Mouse (Mus musculus) hindbrain, embryonic 11.5 days (tissue): ENCODE data around the gene Gfod1. TPM values are rescaled to one million over a fixed set of nuclear protein-coding genes. Genes with fewer than 3 reads are reported as not detected.

Source experiments
- ATAC-seq: fragments of 200-750 bp; cut with Nextera tagmentation; 2 replicates; pipeline ENCODE4 v1.8.0; 2017; ENCODE audit warnings: mild to moderate bottlenecking, moderate TSS enrichment, moderate library complexity; ENCODE audit not compliant: low FRiP score
- DNase-seq: peaks from one replicate; pipeline ENCODE4 v3.0.0-alpha.2; 2015; ENCODE audit warnings: low spot score
- H3K27ac ChIP-seq: fragments of 300-500 bp; sonication (generic); 2 replicates; pipeline ENCODE4 v1.5.1; 2014; ENCODE audit warnings: mild to moderate bottlenecking, low read depth, low read length
- H3K27me3 ChIP-seq: fragments of 300-500 bp; sonication (generic); 2 replicates; pipeline ENCODE4 v1.6.1; 2014; ENCODE audit warnings: mild to moderate bottlenecking, low read length, moderate library complexity, mixed read lengths; ENCODE audit not compliant: control insufficient read depth, insufficient read depth
- H3K36me3 ChIP-seq: fragments of 300-500 bp; sonication (generic); 2 replicates; pipeline ENCODE4 v1.6.1; 2014; ENCODE audit warnings: mild to moderate bottlenecking, low read length, moderate library complexity, mixed read lengths; ENCODE audit not compliant: control insufficient read depth, insufficient read depth
- H3K4me1 ChIP-seq: fragments of 300-500 bp; sonication (generic); replicated peaks from 2 replicates; pipeline ENCODE4 v1.6.1; 2014; ENCODE audit warnings: low read length, mixed read lengths; ENCODE audit not compliant: control insufficient read depth, insufficient read depth
- H3K4me2 ChIP-seq: fragments of 300-500 bp; sonication (generic); replicated peaks from 2 replicates; pipeline ENCODE4 v1.6.1; 2014; ENCODE audit warnings: mild to moderate bottlenecking, low read depth, low read length
- H3K4me3 ChIP-seq: fragments of 300-500 bp; sonication (generic); 2 replicates; pipeline ENCODE4 v1.5.1; 2014; ENCODE audit warnings: low read depth, low read length
- H3K9ac ChIP-seq: fragments of 300-500 bp; sonication (generic); 2 replicates; pipeline ENCODE4 v1.6.1; 2014; ENCODE audit warnings: low read depth, low read length
- H3K9me3 ChIP-seq: fragments of 300-500 bp; sonication (generic); 2 replicates; pipeline ENCODE4 v1.6.1; 2016; ENCODE audit warnings: low read length; ENCODE audit not compliant: control insufficient read depth
- WGBS: fragments of 180-500 bp; shearing (Covaris S2); extraction: QIAGEN DNeasy Blood & Tissue Kit; methylation state at CpG from one replicate; pipeline ENCODE4 v1.1.7; 2014; 5-methylcytosine and 5-hydroxymethylcytosine counted together
- polyA plus RNA-seq: library from polyadenylated mRNA; unstranded; fragments of >200 nt; fragmentation: Nextera tagmentation; extraction: Ambion mirVana; gene quantifications from 2 replicates; pipeline ENCODE4 v1.2.1, GENCODE M21; 2014

The Gfod1 gene
- polyA plus RNA-seq, 1 experiment from 2014 or later = 0.77 TPM

DNA sequence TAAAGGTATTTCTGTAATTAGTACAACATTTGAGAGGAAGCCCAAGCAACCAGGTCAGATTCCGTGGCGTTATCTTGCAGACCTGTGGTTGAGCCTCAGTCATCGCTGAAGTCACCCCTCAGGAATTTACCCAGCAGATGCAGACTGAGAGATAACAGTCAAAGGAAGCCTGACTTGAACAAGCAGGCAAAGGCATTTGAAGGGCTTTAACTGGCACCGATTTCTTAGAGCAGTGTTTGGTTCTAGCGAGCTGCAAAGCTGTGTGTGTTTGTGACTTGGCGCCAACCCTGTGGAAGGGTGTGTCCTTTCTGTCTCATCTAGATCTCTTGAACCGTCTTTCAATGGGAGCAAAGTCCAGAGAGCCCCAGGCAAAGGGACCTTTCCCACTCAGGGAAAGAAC is 110.7 kb downstream of the Gfod1 start:
- Histone ChIP-seq H3K4me2 (no peak overlapping the region), H3K36me3 (no peaks in the 10 kb centered on the region), H3K27me3 (no peaks in the 10 kb centered on the region), H3K9me3 (no peaks in the 10 kb centered on the region), H3K9ac (no peak overlapping the region), H3K4me3 (no peak overlapping the region), H3K27ac (no peak overlapping the region), H3K4me1 (no peaks in the 10 kb centered on the region; the same call in 1 of the 2 replicates)
- DNase-seq (no peak), ATAC-seq (no peak)
- 77% methylated on average over 7 of the region's 7 CpGs for WGBS

- Histone ChIP-seq H3K4me1 (no peaks in the 10 kb centered on the region; the same call in 1 of the 2 replicates), H3K27me3 (no peaks in the 10 kb centered on the region), H3K27ac (no peak overlapping the region), H3K9ac (no peak overlapping the region), H3K4me3 (no peak overlapping the region), H3K36me3 (no peaks in the 10 kb centered on the region), H3K9me3 (no peaks in the 10 kb centered on the region), H3K4me2 (no peak overlapping the region; the same call in 1 of the 2 replicates)
- ATAC-seq = no peak
- peak; percentile 25 for DNase-seq
- WGBS = 13% methylated on average over 14 of the region's 14 CpGs
Observed at GRCm38 (mm10) chr13:43191741-43192192, 112.2 kb downstream of the Gfod1 start.

DNA sequence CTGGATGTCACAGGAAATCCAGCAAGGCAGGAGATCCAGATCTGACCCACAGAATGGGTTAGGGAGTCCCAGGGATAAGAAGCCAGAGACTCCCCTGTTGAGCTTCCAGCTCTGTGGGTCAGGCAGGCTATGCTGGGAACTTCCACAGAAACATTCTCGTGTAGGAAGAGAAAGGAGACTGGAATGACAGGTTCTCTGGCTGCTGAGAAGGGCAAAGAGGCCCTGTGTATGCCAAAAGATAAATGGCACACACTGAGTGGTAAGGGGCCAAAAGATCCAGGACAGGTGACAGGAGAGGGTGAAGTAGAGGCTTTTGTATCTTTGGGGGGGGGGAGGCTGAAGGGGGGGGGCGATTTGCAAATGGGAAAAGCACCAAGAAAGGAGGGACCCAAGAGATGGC is 112.7 kb downstream of the Gfod1 start:
- H3K4me2 ChIP-seq = no peak overlapping the region; the same call in 1 of the 2 replicates
- DNase-seq = no peak
- no peak overlapping the region for H3K27ac ChIP-seq
- H3K4me3 ChIP-seq = no peak overlapping the region
- H3K4me1 ChIP-seq = no peaks in the 10 kb centered on the region; the same call in 1 of the 2 replicates
- 21% methylated on average over 2 of the region's 2 CpGs for WGBS
- H3K36me3 ChIP-seq = no peaks in the 10 kb centered on the region
- H3K9ac ChIP-seq = no peak overlapping the region
- no peak for ATAC-seq
- H3K9me3 ChIP-seq = no peaks in the 10 kb centered on the region
- no peaks in the 10 kb centered on the region for H3K27me3 ChIP-seq

GRCm38 (mm10) chr13:43187736-43188135 is 116.2 kb downstream of the Gfod1 start:
- no peak for ATAC-seq
- no peak for DNase-seq
- Histone ChIP-seq H3K4me3 (no peak overlapping the region), H3K36me3 (no peaks in the 10 kb centered on the region), H3K27me3 (no peaks in the 10 kb centered on the region), H3K4me1 (no peaks in the 10 kb centered on the region; the same call in 1 of the 2 replicates), H3K9me3 (no peaks in the 10 kb centered on the region), H3K4me2 (no peak overlapping the region), H3K9ac (no peak overlapping the region), H3K27ac (no peak overlapping the region)
- WGBS = 96% methylated on average over 4 of the region's 4 CpGs

DNA sequence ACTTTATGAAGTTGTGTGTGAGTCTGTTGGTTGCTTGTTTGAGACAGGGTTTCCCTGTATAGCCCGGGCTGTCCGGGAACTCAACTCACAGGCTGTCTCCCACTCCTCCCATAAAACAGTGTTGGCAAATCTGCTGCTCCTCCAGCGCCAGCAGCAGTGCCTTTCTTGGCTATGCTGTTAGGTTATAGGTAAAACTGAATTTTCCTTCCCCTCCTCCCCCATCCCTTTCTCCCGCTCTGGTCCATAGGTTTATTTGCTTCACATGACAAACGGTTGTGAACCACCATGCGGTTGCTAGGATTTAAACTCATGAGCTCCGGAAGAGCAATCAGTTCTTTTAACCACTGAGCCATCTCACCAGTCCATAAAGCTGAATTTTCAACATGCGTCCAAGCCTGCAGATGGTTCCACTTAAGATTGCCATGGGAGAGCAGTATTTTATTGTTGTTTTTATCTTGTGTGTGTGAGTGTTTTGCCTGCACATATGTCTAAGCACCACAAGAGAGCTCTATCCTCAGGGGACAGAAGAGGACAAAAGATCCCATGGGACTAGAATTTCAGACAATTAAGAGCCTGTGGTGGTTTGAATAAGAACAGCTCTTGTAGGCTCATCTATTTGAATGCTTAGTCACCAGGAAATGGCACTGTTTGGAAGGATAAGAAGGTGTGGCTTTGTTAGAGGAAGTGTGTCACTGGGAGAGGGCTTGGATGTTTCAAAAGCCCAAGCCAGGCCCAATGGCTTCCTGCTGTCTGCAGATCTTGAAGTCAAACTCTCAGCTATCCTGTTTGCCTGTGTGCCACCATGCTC is 120.5 kb downstream of the Gfod1 start:
- H3K9ac ChIP-seq = peak overlapping the region; percentile 40; the same call in 1 of the 2 replicates
- H3K4me3 ChIP-seq = no peak overlapping the region
- 0 out of 2 replicates have a peak, but pooled peaks cover 2% of the 10 kb centered on the region for H3K4me1 ChIP-seq
- H3K27me3 ChIP-seq = 0 out of 2 replicates have a peak, but pooled peaks cover 2% of the 10 kb centered on the region
- H3K36me3 ChIP-seq = no peaks in the 10 kb centered on the region
- H3K4me2 ChIP-seq = 0 out of 2 replicates have a peak overlapping the region, but pooled peaks have one; percentile 1
- H3K9me3 ChIP-seq = no peaks in the 10 kb centered on the region
- ATAC-seq = no peak
- DNase-seq = no peak
- H3K27ac ChIP-seq = no peak overlapping the region
- WGBS = 61% methylated on average over 8 of the region's 8 CpGs

GRCm38 (mm10) chr13:43182465-43183201 is 121.3 kb downstream of the Gfod1 start:
- Histone ChIP-seq H3K4me2 (0 out of 2 replicates have a peak overlapping the region, but pooled peaks have one; percentile 1), H3K4me3 (no peak overlapping the region), H3K27ac (no peak overlapping the region), H3K9me3 (no peaks in the 10 kb centered on the region), H3K27me3 (0 out of 2 replicates have a peak, but pooled peaks cover 2% of the 10 kb centered on the region), H3K9ac (no peak overlapping the region), H3K4me1 (0 out of 2 replicates have a peak, but pooled peaks cover 2% of the 10 kb centered on the region), H3K36me3 (no peaks in the 10 kb centered on the region)
- DNase-seq (peak; percentile 93), ATAC-seq (no peak)
- WGBS = 21% methylated on average over 14 of the region's 14 CpGs

- WGBS = 62% methylated on average over 7 of the region's 7 CpGs
- H3K4me1 ChIP-seq = 0 out of 2 replicates have a peak, but pooled peaks cover 2% of the 10 kb centered on the region
- H3K4me2 ChIP-seq = no peak overlapping the region
- no peak for DNase-seq
- H3K9ac ChIP-seq = no peak overlapping the region
- 0 out of 2 replicates have a peak, but pooled peaks cover 2% of the 10 kb centered on the region for H3K27me3 ChIP-seq
- H3K27ac ChIP-seq = no peak overlapping the region
- no peak for ATAC-seq
- H3K36me3 ChIP-seq = no peaks in the 10 kb centered on the region
- no peak overlapping the region for H3K4me3 ChIP-seq
- H3K9me3 ChIP-seq = no peaks in the 10 kb centered on the region
Observed at GRCm38 (mm10) chr13:43181104-43181503, 122.9 kb downstream of the Gfod1 start.

DNA sequence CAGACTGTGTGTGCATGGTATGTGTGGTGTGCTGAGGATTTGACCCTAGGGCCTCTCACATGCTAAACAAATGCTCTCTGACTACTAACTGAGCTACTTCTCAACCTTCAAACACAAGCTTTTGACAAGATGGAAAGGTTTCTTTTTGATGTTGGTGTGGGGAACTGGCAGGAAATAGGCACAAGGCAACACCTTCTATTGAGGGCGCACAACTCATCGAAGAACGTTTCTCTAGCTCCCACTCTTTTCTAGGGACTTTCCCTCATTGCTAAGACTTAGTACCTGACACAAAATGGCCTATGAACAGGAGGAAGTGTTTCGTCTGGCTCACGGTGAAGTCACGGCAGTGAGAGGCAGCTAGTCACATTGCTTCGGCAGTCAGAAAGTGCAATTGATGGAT is 126.7 kb downstream of the Gfod1 start:
- no peaks in the 10 kb centered on the region for H3K36me3 ChIP-seq
- H3K4me3 ChIP-seq = no peak overlapping the region
- no peaks in the 10 kb centered on the region for H3K4me1 ChIP-seq
- no peak overlapping the region for H3K9ac ChIP-seq
- ATAC-seq (no peak), DNase-seq (no peak)
- H3K27me3 ChIP-seq = 0 out of 2 replicates have a peak, but pooled peaks cover 2% of the 10 kb centered on the region
- H3K9me3 ChIP-seq = no peaks in the 10 kb centered on the region
- H3K4me2 ChIP-seq = no peak overlapping the region
- 96% methylated on average over 7 of the region's 7 CpGs for WGBS
- H3K27ac ChIP-seq = no peak overlapping the region
